Mouse (Mus musculus) urinary bladder, postnatal 25 days (tissue): ENCODE measurements around the gene Inafm2.
A peak's percentile ranks its signal among the peaks of the same experiment; 100 is the strongest.

ENCODE experiments used
- DNase-seq: peaks from one replicate; pipeline ENCODE4 v3.0.0; 2022; ENCODE audit warnings: low spot score

The Inafm2 gene

DNA sequence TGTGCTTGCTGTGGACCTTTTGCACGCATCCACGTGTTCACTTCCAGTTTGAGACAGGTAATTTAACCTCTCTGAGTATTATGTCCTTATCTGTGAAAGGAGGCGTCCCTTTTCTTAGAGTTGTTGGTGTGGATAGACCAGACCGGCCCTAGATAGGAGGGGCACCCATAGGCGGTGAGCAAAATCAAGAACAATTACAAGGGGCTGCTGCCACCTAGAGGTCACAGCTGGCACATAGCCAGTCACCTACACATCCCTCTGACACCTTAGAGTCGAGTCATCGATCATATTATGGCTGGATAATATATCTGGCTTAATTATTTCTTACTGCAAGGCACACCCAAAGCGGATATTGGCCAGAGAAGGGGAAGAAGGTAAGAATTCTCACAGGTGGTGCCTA, 14.3 kb downstream of the Inafm2 start:
- peak; percentile 59 for DNase-seq

DNA sequence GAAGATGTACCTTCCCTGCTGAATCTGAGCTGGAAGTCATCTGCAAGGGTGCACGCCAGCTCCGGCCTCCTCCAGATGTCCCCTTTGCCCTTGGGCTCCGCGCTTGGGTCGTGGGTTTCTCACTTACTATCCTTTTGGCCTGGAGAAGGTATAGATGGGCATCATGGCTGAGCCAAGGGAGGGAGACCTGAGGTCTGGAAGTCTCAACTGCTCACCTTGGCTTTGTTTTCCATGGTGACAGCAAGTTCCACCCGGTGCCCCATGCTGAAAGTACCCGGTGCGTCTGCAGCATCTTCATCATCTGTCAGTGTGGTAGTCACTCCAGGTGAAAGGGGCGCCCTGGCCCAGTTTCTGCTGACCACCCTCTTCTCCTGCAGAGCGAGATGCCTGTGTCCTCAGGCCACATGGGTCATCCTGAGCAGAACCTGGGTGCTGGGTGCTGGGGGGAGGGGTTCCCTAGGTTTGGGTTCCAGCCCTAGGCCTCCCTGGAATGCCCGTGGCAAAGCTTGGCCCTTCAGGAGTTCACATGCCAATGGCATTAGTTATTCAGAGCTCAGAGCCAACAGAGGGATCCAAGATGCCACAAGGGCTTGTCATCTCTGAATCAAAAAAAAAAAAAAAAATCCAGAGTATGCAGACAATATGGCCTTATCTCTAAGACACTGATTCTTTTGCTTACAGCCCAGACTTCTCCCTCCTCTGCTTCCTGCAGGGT, 14.9 kb downstream of the Inafm2 start:
- peak; percentile 4 for DNase-seq

DNA sequence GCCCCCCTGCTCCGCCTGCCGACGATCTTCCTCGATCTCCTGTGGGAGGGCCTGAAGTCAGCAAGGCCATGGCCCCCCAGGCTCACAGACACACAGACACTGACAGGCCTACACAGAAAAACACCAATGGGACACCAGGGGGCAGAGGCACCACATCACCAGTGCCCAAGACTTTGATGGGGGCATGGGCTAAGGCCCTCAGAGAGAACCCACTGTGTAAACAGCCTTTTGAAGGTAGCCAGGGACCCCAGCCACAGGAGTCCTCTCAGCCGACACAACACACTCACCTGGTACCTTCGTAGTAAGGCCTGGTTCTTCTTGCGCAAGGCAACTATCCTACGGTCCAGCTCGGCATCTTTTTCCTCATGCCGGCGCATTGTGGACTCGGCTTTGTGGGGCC, 15.8 kb downstream of the Inafm2 start:
- no peak for DNase-seq

DNA sequence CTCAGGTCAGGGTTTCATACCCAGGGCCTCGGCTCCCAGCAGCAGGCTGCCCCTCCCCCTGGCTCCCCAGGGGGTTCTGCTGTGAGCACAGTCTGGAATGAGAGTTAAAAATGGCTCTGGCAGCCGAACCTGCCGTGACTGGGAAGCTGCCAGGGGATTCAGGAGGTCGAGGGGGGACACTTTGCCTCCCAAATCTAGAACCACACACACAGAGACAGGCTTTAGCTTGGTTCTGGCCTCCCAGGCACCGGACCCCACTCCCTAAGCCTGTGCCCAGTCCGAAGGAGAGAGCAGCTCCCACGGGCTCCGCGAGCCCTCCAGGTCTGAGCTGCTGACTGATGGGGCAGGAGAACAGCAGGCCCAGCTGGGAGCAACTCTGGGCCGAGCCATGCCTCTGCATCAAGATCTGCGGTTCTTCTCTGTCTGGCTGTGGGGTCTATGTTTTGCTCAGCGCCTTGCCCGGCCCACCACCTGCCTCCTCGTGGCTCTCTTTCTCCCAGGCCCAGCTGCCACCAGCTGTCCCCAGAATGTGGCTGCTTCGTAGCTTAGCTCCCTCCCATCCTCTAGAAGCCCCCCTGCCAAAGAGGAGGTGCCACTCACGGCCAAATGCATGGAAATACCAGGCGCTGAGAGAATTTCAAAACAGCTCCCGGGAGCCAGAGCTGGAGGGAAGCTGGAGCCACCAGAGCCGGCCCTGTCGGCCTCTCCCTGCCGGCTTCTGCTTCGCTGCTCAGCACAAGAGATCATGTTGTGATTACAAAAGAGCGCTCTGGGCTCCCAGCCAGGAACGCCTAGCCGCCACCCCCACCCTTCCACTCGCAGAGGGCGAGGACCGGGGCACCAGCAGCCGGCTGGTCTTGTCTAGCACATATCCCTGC, 16.6 kb downstream of the Inafm2 start, which contains the start of gene Ccdc9b:
Ccdc9b (minus strand) TSS at position 756 of the 878 bp plus-strand sequence.
- peak; percentile 89 for DNase-seq

DNA sequence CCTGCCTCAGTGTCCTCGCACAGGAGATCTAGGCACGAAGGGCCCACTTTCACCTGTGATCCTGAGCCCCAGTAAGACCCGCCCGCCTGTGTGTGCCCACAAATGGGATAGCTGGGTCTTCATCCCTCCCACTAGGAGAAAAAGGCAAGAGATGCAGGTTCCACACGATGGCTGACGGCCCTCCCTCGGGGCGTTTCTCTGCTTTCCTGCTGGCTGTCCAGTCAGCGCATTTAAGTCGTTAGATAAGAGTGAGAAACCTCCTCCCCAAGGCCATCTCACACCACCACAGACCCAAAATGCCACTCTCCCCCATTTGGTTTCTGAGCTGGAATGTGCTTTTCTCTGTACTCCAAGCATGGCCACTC, 17.2 kb downstream of the Inafm2 start:
- DNase-seq: no peak

DNA sequence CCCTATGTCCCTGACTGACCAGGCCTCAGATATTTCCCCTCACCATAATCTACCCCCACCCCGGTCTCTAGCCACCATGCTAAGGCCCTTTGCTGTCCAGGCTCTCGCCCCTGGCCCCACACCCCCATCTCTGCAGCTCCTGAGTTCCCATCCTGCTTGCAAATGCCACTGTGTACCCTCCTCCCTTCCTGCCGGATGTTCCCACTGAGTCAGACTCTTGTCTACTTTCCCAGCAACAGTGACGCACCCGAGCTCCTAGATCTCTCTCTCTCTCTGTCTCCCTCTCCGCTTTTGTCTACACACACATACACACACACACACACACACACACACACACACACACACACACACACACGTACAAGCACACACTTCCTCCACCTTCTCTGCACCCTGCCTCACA, 17.9 kb downstream of the Inafm2 start:
- DNase-seq: no peak

DNA sequence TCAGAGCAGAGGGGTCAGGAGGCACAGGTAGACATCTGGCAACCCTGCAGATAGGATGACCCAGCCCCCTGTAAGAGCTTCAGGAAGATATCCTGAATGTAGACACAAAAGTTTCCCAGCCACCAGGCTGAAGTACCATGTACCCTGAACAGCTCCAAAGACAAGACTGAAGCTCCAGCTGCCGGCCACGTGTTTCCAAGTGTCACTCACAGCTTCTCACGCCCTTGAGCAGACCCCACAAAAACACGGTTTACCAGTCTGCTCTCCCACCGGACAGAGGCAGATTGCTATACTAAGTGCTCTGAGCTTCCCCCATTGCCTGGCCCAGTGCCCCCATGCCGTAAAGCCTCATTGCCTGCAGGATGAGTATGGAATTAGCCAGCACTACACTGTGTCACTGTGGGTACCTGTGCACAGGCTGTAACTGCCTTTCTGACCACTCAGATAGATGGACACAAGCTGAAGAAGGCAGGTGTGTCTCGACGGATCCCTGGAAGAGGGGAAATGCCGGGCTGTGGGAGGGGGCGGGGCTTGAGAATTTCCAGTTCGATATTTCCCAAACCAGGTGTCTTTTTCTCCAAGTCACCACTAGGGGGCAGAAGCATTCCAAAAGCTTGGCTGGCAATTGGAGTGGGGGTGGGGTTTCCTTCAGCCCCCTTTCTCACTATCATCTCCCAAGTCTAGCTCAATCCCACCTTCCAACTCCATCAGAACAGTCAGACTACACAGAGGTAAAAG, 18.7 kb downstream of the Inafm2 start:
- no peak for DNase-seq

DNA sequence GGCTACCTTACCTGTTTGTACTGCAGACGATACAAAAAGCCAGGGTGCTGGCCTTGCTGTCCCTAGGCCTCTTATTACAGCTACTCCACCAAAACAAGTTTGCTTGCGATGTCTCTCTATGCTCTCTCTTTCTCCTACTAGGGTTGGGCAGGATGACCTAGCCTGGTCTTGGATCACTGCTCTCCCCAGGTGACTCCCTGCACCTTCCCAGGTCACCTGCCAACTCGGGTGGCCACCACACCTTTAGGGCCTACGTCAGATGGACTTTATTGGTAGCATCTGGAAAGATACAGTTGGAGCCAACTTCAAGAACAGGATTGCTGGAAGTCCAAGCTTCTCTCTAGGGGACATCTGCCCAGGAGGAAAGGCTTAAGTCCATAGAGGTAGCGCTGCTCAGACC, 19.3 kb downstream of the Inafm2 start:
- no peak for DNase-seq

DNA sequence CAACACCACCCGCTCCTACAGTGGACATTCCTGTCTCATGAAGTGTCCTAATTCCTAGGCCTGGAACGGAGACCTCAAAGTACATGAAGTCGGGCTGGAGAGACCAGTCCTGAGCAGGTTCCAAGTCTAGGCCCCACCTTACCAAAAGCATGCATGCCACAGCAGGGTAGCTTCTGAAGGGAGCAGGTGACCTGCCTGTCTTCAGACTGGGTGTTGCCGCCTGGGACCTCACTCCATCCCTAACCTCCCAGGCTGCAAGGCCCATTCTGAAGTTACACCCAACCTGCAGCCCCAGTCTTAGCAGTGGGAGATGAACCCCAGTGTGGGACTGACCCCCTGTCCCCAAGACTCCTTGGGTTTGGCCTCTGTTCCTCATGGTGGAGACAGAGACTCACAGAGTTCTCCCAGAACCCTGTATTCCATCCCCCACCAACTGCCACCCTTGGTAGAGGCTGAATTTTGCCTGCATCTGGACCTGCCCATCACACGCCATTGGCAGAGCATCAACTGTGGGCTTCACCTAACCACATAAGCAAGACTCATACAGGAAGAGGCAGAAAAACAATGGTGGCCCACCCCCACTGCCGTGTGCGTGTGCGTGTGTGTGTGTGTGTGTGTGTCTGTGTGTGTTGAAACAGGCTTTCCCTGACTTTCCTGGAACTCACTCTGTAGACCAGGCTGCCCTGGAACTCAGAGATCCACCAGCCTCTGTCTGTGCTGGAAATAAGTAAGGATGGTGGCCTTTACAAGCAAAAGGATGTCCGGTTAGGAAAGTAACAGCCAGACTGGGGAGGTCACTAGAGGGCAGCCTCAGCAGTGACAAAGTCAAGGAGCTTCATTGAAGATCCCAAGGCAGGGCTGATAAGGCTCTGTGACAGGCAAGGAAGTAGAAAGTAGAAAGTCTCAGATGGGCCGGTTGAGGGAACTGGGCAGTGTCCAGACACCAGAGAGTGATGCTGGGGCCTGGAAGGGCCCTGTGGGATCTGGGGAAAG, 20.8 kb downstream of the Inafm2 start:
- DNase-seq: no peak

DNA sequence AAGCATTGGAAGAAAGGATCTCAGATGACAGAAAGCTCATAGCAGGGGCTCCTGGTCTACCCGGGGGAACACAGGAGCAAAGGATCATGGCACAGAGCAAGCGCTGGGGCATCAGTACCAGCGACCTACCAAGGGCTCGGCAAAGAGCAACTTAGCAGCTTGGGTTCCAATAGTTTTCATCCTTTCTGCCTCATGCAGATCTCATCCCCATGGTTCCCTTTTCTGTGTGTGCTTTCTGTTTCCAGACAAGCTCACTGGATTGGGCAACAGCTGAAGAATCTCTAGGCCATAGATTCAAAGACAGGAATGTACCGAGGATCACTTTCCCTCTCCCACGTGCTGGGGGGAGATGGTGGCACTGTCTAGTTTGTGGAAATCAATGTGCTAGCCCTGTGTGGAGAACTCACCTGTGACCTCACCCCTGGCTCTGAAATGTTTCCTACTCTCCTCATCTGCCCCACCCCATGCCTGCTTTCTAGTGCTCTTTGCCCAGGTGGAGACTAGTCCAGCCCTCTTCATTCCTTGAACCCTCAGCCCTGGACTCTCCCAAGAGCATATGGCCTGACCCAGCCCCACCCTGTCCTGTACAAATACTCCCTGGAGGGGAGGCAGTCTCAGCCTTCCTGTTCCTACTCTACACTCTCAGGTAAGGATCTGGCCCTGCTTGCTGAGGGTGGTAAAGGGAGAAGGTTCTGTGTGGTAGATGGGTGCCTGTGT, 26.8 kb downstream of the Inafm2 start, which contains the start of gene Phgr1:
Phgr1 (plus strand) TSS at position 612 of the 717 bp plus-strand sequence.
- DNase-seq: no peak

DNA sequence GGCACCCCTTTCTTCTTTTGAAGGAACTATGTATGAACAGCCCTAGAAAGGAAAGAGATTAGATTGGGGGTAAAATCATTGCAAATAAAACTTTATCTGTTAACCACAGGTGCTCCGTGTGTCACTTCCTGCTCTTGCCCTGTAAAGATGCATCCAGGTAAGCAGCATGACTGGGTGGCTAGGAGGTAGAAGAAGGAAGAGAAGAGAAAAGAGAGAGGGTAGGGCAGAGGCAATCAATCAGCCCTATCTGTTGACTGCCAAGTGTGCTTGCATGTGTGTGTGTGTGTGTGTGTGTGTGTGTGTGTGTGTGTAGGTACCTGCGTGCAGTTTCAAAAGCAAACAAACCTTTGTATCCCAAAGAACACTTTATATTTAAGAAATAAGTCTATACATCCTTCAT, 29.0 kb downstream of the Inafm2 start:
- no peak for DNase-seq

DNA sequence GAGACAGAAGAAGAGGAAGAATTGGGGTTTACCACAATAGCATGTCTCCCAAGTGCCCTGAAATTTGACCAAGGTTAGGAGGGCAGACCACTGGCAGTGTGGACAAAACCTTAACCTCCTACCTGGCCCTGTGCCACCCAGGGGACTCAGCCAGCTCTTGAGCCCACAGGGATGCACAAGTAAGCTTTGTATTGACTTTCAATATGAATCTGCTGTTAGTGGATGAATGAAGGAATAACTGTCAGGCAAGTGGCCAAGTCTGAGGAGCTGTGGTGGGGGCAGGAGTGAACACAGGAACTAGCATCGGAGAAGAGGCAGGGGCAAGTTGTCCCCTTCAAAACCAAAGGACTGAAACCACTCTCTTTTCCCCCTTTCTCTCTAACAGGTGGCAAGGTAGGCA, 29.8 kb downstream of the Inafm2 start:
- DNase-seq: no peak

DNA sequence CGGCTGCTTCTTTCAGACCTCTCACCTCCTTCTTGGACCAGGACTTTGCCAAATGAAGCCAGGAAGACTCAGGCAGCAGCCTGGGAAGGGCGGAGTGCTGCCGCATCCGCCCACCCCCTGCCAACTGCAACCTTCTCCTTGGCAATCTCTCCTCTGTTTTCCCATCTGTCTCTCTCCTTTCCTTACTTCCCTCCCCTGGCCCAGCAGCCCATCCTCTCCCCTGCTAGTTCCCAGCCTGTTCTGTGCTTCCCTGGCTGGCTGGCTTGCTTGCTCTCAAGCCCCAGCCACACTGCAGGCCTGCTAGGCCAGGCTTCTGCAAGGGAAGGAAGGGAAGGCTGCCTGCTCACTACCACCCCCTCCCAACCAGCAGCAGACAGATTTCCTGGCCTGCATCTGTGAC, 30.3 kb downstream of the Inafm2 start:
- DNase-seq: no peak

DNA sequence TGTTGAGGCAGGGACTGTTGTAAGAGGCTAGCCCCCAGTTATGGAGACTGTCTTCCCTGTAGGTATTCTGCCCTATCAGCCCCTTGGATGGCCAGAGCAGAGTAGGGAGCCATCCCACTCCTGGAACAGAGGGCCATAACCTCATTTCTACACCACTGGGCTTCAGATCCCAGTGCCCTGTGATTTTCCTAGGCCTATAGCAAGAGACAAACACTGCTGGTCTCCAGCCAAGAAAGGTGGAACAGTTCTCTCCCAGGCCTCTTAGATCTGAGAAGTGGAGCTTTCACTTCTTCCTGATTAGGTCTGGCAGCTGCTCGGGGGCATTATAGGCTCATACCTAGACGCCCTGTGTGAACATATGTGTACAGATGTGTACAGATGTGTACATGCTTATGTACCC, 30.7 kb downstream of the Inafm2 start:
- DNase-seq: no peak

DNA sequence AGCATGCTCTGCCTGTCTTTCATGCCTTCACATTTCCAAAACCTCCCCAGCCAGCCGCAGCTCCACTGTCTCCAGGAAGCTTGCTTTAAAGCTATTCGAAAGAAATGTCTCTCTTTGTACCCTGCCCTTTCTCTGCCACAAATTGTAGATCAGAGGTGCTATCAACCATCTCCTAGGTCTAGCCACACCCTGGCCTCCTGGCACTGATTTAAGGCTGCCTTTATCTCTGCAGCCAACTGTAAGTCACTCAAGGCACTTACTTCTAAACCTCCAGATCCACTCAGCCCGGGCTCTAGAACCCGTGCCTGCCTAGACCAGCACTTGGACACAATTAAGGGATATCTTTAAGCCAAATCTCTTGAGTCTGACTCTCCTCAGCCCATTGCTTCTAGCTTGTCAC, 32.9 kb downstream of the Inafm2 start:
- no peak for DNase-seq

DNA sequence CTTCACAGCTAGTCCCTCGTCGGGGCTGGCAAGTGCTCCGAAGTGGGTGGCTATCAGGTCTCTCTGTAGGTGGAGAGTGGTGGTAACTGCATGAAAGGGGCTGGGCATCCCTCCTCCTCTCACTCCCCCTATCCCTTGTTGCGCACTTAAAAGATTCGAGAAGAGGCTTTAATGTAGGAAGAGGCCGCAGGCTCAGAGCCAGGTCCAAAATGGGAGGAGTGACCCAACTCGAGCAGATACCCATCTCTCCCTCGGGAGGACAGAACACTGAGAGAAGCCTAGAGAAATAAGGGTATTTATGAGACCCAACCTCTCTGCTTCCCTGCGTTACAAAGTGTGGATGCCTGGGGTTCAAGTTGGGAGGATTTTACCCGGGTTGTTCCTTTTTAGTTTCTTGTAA, 33.5 kb downstream of the Inafm2 start:
- DNase-seq: no peak

DNA sequence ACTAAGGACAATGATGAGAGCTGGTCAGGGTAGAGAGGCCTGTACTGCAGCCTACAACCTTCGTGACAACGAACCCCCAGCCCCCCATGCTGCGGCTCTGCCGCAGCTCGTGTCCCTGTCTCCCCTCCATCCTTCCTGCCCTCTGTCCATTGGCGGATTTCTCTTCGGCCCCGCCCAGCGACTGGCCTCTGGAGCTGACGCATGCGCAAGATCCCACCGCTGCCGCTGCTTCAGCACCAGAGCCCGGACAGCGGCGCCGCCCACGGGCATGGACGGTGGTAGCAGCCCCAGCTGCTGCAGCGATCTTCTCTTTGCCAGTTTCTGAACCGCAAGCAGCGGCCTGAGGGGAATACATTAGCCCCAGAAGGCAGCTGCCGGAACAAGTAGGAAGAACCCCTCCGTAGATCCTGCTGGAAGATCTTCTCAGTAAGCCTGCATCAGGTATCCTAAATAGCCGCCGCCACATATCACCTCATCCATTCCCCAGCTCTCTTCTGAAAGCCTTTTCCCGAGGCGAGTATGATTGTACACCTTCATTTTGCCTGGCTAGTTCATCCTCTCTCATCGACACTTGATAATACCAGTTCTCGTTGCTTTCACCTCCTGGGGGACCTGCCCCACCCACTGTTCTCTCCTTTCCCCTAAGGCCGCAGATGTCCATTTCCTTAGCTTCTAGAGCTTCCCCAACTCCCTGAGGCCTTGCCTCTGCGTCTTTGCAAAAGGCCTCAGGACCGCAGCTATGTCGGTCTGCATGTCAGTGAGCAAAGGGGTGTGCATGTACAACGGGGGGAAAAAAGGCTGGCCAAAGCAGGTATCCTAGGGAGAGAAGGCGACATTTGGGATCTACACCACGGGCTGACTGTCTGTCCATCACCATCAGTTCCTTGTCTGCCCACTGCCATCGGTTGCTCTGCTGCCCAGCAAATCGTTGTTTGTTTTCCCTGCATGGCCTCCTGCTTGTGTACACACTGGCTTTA, 34.2 kb downstream of the Inafm2 start, which contains the start of gene Disp2:
Disp2 (plus strand) TSS at position 216 of the 977 bp plus-strand sequence.
- DNase-seq: peak; percentile 91

DNA sequence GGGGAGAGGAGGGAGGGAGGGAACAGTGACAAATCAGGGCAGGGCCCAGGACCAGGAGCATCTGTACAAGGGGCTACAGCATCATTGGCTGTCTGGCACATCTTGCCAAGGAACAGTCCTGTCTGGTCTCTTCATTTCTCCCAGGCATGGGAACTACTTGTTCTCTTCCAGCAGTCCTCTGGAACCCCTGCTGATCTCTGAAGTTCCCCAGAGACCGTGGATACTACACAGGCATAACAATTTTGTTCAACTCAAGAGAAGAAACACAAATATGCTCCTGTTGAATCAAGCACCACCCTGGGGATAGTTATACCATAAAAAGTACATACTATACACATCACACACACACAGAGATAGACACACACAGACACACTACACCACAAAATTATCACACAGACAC, 35.6 kb downstream of the Inafm2 start:
- DNase-seq: no peak

DNA sequence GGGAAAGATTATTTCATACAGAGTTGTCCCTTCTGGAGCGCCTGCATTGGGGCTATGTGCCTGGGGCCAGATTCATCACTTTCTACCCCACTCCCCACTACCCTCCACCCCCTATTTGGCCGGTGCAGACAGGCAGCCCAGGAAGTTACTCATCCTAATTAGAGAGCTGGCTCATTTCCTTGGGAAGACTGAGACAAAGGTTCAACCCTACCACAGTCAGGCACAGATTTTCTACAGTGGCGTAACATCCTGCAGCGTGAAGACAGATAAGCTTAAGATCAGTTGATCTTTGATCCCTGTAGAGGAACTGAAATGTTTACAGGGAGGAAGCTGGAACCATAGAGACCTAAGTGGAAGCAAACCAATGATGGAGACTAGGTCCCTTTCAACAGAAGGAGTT, 36.7 kb downstream of the Inafm2 start:
- DNase-seq: no peak
